Mouse (Mus musculus) cerebellum, postnatal 4 days (tissue): ENCODE measurements around the gene Cldn11.

ENCODE experiments used
- DNase-seq, 2 experiments: peaks; one replicate each; pipeline ENCODE4 v3.0.0; 2022; ENCODE audit warnings: low spot score in 2 of 2, mixed read lengths in 1 of 2

Cldn11 gene

GRCm38 (mm10) chr3:31160046-31160445 lies 10.3 kb downstream of the Cldn11 start:
- DNase-seq, result no peak

GRCm38 (mm10) chr3:31161336-31161735 lies 11.6 kb downstream of the Cldn11 start:
- DNase-seq, result no peak

- no peak for DNase-seq
Measured at GRCm38 (mm10) chr3:31162860-31163259, 13.1 kb downstream of the Cldn11 start.

GRCm38 (mm10) chr3:31165803-31166202 lies 16.1 kb downstream of the Cldn11 start:
- no peak for DNase-seq

- DNase-seq, result no peak
Measured at GRCm38 (mm10) chr3:31166365-31166871, 16.7 kb downstream of the Cldn11 start.

GRCm38 (mm10) chr3:31190342-31190741 lies 40.6 kb downstream of the Cldn11 start:
- no peak for DNase-seq

- DNase-seq, result no peak
Measured at GRCm38 (mm10) chr3:31191402-31191801, 41.7 kb downstream of the Cldn11 start.

GRCm38 (mm10) chr3:31199162-31199877 lies 49.6 kb downstream of the Cldn11 start:
- no peak for DNase-seq

- DNase-seq, result no peak
Measured at GRCm38 (mm10) chr3:31203947-31204346, 54.2 kb downstream of the Cldn11 start.

- no peak for DNase-seq
Measured at GRCm38 (mm10) chr3:31205167-31205566, 55.4 kb downstream of the Cldn11 start.

GRCm38 (mm10) chr3:31208046-31208445 lies 58.3 kb downstream of the Cldn11 start:
- DNase-seq, result no peak

GRCm38 (mm10) chr3:31208458-31208994 lies 58.8 kb downstream of the Cldn11 start:
- no peak for DNase-seq

GRCm38 (mm10) chr3:31209001-31209400 lies 59.3 kb downstream of the Cldn11 start:
- no peak for DNase-seq

GRCm38 (mm10) chr3:31212205-31213038 lies 62.7 kb downstream of the Cldn11 start:
- peak in 1 of 2 experiments; percentile 18 for DNase-seq

- peak in 1 of 2 experiments; percentile 10 for DNase-seq
Measured at GRCm38 (mm10) chr3:31213802-31214201, 64.1 kb downstream of the Cldn11 start.
